Mouse (Mus musculus): ENCODE data around the gene Ccdc97.

The Ccdc97 gene

DNA sequence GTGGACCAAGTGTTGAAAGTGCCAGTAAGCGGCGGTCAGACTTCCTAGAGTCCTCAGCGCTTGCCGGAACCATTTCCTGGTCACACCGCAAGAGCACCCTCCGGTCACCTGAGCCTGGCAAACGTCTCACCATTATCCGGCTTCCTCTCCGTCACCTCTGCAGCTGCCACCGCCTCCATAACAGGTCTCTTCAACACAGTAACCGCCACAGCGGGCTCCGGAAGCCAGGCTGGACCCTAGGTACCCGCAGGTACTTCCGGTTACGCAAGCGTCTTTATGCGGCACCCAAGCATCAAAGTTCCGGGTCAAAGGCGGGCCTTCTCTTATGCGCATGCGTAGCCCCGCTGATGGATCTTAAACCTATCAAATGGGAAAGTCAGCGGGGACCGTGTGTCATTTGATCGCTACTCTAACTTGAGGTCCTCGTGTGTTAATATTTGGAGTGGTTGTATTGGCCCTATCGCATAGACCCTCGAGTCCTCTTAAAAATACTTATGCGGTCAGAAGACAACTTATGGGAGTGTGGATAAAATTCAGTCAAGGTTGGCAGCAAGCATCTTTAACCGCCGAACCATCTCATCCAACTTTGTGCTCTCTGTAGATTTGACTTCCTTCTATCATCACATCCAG, at the start of gene Ccdc97:
TSS of gene Ccdc97 (minus strand) at position 301 of the 630 bp plus-strand sequence.
- peak; percentile 88 for DNase-seq (ENCODE audit: extremely low read depth, insufficient read length, low spot score)

DNA sequence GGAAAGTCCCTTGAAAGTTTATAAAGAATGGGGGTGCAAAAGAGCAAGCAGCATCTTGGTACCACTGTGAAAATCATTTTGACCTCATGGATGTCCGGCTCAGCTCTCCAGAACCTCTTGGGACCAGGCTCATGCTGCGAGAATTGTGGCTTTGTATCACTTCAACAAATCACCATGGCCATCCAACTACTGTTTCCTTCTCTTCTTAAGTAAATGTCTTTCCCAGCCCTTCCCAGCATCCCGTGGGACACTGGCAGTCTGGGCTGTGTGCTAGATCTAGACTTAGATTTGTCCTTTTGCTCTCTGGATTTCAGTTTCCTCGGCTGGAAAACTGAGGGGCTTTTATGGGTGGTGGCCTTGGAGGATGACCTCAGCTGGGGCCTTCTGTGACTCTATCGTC, 49.3 kb upstream of the Ccdc97 start:
- no peak for DNase-seq (ENCODE audit: extremely low read depth, insufficient read length, low spot score)

DNA sequence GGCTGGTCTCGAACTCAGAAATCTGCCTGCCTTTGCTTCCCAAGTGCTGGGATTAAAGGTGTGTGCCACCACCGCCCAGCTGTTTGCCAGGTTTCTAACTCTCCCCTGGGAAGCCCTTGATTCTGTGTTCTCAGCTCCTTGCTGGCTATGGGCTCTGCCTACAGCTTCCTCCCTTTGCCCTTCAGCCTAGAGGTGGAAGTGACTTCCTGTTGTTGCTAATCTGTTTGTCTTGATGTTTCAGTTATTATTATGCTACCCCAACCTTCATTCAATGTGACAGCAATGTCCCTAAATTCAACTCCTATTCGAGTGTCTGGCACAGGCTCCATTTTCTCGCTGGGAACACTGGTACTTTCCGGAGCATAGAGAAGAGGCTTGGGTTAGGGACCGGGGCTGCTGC, 47.2 kb upstream of the Ccdc97 start:
- no peak for DNase-seq (ENCODE audit: extremely low read depth, insufficient read length, low spot score)

DNA sequence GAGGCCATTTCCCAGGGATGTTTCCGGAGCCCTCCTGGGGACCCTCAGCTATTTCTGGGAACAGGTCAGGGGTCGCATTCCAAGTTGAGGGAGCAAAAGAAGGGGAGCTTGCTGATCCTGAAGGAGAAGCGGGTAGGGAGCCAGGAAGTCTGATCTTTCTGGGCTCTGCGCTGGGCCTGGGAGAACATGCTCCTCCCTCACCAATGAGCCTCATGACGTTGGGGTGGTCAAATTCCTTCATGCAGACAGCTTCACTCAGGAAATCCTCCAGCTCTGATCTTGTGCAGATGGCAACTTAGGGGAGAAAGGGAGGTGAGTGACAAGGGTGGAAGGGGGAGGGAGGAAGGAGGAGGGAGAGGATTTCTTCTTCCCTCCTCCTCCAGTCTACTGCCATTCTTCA, 45.3 kb upstream of the Ccdc97 start:
- no peak for DNase-seq (ENCODE audit: extremely low read depth, insufficient read length, low spot score)

DNA sequence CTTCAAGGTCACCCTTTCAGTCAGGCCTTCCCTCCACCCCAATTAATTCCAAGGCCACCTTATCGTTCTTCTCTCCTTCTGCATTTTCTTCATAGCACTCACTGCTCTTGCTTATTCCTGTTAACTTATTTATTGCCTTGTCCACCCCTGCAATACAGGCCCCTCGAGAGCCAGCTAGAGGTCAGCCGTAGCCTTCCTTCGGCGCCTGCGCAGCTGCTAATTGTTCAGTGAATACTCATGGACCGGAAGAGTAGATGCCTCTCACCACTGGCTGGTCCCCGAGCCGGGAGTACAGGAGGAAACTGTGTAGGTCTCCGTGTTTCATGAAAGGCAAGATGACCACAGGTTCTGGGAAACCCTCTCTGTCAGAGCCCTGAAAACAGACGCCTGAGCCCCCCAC, 44.8 kb upstream of the Ccdc97 start:
- DNase-seq (ENCODE audit: extremely low read depth, insufficient read length, low spot score), result no peak

DNA sequence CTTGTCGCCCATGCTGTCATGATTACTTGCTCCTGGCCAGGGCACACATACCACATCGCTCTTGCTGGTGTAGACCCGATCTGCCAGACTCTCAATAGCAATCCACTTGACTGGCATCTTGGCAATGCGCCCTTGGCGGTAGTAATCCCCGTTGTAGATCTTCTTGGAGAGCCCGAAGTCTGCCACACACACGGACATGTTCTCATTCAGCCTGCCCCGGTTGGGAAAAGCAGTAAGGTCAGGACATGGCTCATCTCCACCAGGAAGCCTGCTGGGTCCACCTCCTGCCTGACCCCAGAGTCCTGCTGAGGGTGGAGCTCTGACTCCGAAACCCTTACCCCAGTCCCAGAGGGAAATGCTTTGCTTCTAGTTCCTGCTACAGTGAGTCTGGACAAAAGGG, 42.5 kb upstream of the Ccdc97 start:
- no peak for DNase-seq (ENCODE audit: extremely low read depth, insufficient read length, low spot score)

DNA sequence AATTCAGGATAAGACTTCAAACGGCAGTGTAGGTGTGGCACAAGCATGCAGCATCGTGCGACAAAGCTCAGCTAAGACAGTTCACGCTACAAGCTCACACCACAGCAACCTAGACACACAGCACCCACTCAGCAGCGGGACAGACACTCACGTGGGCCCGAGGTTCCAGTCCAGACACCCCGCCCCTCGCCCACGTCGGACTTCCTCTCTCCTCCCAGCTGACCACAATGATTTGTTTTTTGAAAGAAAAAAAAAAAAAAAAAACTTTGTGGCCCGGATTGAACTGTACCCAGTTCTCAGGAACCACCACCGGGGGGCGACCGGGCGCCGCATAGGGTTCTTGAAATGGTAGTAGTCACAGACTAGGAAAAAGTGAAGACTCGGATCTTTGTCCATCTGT, 37.1 kb upstream of the Ccdc97 start:
- peak; percentile 93 for DNase-seq (ENCODE audit: extremely low read depth, insufficient read length, low spot score)

DNA sequence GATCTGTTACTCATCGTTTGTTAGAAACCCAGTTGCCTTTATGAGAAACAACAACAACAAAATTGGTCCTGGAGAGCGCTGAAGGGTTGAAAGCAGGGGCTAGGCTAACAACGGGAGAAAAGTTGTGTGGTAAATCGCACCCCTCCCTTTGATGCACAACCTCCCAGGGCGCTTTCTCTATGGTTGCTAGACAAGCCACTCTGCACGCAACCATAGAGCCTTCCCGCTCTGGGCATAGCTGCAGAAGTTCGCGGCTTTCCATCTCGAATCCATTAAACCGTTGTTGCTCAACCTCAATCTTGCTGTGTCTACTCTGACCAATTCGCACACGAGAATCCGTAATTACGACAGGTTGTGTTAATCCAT, 36.6 kb upstream of the Ccdc97 start:
- no peak for DNase-seq (ENCODE audit: extremely low read depth, insufficient read length, low spot score)

DNA sequence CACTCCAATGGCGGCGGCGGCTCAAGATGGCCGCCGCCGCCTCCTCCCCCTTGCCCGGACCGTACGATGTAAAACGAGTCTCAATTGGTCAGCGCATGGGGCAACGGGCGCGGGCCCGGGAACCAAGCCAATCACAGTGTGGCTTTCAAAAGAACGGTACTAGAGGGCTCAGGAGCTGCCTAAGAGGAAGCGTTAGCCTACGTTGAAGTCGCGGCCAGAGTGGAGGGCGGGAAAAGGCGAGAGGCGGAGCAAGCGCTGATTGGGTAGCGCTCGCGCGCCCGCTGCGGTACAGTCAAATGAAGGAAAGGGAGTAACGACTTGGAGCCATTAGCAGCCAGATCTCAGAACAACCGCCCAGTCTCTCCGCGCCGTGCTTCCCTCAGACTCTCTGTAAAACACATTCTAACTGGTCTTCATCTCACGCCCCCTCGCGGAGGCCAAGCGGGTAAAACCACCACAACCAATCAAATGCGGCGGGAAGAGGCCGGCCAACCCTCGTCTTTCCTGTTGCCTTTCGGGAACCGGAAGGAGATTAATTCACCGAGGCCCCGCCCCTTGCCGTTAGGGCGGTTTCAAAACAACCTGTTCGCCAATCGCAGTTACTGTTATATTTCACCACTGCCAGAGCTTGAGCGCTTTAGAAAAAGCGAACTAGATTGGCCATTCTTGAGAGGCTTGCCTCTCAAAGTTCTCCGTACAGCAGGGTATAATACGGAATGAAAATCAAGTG, 36.0 kb upstream of the Ccdc97 start, which contains the start of gene Hnrnpul1:
TSS of gene Hnrnpul1 (minus strand) at position 20 of the 730 bp plus-strand sequence.
- peak; percentile 99 for DNase-seq (ENCODE audit: extremely low read depth, insufficient read length, low spot score)

DNA sequence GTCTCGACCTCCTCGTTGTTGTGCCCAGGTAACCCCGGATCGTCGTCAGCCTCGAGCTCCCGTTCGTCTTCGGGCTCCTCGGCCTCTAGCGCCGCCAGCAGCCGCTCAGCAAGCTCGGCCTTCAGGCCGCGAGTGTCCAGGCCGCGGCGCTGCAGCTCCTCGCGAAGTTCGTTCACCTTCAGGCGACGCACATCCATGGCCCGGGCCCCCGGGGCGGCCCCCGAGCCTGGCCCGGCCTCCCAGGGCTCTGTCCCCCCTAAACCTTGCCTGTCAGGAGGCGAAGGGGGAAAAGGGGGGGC, 35.5 kb upstream of the Ccdc97 start:
- no peak for DNase-seq (ENCODE audit: extremely low read depth, insufficient read length, low spot score)

DNA sequence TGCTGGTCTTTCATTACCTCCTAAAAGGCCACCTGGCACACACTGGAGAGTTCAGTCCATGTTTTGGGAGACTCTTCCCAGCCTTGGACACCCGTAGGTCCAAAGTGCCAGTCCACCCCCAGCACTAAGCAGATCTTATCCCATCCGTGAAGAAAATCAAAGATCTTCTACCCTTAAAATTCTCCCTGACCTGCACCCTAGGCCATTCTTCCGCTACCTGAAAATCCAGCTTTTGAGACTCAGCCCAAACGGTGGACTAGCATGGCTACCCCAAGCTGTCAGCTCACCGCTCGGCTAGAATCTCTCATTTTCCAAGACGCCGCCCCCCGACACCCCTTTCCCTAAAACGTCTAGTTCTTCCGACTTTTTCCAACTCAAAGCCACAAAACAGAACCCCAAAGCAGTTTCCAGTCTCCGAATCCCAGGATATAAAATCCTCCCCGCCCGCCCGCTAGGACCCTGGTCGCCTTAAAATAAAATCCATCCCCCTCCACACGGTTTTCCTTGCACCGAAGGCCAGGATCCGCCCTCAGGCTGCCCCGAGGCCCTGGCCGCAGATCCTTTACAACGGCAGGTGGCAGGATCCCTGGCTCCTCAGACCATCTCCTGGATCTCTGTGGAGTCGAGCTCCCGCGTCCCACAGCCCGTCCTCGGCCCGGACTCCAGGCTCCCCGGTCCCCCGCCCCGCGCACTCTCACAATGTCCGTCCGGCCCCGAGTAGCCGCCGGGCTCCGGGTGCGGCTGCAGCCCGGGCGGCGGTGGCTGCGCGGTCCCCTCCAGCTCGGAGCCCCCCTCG, 35.0 kb upstream of the Ccdc97 start:
- DNase-seq (ENCODE audit: extremely low read depth, insufficient read length, low spot score), result no peak

DNA sequence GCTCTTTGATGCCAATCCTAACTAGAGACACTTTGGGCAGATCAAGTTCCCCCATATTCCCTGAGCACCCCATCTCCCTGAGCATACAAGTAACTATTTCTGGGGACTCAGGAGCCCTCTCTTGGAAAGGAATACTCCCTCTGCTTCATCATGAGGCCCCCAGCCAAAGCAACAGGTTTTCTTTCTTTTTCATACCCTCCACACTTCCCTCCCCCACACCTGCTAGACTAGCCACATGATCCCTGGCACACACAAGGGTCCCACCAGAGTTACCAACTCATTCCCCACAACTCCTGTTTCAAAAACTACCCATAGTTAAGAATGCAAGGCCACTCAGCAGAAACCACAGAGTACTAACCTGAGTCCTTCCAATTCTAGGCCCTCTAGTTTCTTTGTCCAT, 34.2 kb upstream of the Ccdc97 start:
- DNase-seq (ENCODE audit: extremely low read depth, insufficient read length, low spot score), result no peak

DNA sequence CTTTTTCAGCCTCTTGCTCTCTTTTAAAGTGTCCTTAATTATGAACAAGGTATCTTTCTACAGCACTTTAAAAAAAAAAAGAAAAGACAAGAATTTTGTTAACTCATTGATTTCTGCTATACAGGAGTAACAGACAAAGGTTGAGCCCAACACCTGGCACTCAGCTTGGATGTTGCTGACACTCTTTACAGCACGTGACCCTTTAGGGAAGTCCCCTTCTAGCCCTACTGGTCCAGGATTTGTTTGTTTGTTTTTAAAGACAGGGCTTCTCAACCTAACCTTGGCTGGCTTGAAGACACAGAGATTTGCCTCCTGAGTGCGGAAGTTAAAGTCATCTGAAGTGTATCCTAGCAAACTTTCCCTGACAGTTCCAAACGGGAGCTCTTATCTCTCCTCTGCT, 28.0 kb upstream of the Ccdc97 start:
- DNase-seq (ENCODE audit: extremely low read depth, insufficient read length, low spot score), result no peak

DNA sequence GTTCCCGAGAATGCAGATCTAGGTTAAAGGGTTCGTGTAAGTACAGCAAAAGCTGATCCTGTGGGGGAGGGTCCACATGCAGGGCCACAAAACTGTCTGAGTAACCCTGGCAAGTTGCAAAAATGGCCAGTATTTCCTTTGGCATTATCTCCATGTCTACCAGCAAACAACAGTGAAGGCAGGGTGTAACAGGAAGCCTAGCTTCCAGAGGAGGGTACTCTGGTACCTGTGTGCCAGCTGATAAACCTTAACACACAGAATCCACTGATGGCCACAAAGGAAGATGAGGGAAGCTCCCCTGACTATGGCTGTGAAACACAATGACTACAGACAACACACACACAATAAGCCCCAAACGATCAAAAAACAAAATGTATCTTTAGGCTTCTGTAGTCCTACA, 19.4 kb upstream of the Ccdc97 start:
- no peak for DNase-seq (ENCODE audit: extremely low read depth, insufficient read length, low spot score)

DNA sequence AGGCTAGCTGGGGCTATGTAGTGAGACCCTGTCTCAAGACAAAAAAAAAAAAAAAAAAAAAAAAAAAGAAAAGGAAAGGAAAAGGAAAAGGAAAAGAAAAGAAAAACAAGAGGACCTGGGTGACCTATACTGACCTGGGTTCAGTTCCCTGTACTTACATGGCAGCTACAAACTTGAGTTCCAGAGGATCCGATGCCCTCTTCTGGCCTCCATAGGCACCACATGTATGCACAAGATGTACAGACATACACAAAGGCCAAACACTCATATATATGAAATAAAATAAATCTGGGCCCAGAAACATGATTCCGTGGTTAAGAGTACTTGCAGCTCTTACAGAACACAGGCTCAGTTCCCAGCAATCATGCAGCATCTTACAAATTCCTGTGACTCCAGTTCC, 18.0 kb upstream of the Ccdc97 start:
- no peak for DNase-seq (ENCODE audit: extremely low read depth, insufficient read length, low spot score)

DNA sequence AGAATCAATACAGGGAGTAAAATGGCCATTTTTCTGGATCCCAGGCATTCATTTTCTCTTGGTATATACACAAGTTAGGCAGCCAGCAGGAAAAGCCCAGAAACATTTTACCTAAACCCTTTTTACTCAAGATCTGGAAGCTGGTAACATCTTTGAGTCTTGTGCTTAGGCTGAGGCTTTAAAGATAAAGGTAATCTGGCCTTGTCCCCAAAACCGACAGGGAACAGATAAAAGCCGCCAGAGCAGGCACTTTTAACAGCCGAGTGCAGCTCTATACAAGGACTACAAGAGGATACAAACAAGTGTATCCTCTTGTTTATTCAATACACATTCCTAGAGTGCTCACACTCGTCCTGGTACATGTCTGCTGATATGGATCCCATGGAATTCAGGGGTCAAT, 16.1 kb upstream of the Ccdc97 start:
- no peak for DNase-seq (ENCODE audit: extremely low read depth, insufficient read length, low spot score)

DNA sequence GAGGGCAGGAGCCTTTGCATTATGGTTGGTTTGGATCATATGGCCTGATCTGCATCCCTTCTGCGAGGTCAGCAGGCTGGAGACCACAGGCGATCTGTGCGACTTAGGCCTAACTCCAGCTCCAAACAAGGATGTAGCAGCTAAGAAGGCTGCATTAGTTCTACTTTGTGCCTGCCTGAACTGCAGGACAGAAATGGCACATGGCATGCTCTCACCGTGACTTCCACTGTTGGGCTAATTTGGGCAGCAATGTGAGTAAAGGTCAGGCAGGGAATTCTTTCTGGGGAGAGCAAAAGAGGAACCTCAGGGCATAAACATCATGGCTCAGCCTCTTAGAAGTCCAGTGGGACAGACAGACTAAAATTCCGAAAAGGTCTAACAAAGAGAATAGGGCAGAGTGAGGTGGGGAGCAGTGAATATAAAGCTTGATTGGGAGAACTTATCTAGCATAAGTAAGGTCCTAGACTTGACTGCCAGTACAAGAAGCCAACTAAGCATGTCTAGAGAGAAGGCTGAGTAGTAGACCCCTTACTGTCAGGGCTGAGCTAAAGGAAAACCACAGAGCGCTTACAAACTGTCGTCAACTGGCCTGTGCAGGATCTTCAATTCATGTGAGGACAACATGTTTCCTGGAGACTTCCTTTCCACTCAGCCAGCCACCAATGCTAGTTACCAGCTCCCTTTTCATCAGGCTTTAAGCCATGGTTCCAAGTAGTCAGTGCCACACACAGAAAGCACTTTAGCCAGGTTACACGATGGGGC, 12.6 kb upstream of the Ccdc97 start:
- DNase-seq (ENCODE audit: extremely low read depth, insufficient read length, low spot score), result no peak

DNA sequence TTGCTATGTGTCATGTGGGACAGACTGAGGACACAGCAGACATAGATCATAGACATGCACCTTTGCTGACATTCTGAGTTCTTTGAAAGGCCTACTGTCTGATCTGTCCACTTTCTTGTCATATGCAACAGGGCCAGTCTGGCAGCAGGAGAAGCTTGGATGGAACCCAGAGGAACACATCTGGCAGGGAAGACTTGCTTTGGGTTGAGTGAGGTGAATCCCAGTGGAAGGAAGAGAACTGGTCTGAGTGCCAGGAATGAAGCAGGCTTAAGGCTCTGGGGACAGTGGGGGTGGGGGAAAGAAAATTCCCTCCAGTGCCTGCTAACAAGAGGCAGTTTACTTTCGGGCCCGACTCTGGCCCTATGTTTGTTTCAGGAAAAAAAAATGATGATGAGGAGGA, 11.0 kb upstream of the Ccdc97 start:
- DNase-seq (ENCODE audit: extremely low read depth, insufficient read length, low spot score), result no peak

DNA sequence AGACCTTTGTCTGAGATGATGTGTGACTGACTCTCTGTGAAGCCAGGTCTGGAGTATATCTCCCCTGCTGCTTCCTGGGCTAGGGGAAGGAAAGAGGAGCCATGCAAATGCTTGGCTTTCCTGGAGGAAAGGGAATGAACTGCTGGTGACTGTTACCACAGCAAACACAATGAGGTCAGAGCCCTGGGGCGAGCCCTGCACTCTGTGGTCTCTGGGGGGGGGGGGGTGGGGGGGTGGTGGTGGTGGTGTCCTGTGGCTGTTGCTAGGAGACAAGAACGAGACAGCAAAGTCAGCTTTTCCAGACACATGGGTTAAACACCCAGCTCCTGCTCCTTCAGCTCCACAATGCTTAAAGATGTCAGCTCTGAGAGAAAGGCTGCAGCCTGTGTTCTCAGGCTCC, 10.5 kb upstream of the Ccdc97 start:
- no peak for DNase-seq (ENCODE audit: extremely low read depth, insufficient read length, low spot score)

DNA sequence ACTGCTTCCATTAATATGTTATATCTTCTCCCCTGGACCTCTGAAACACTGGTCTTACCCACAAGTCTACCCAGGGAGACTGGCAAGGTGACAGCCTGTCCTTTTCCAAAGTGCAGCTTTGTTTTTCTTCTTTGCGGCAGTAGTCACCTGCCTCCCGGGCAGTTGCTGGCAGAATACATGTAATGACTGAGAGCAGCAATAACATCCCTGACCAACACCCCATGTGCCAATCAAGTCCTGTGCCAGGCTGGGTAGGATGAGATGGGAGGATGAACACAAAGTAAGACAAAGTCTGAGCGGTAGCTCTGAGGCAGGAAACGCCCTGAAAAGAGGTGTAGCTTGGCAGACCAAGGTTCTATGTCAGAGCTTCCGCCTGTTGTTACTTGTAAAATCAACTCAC, 8.9 kb upstream of the Ccdc97 start:
- DNase-seq (ENCODE audit: extremely low read depth, insufficient read length, low spot score), result no peak

DNA sequence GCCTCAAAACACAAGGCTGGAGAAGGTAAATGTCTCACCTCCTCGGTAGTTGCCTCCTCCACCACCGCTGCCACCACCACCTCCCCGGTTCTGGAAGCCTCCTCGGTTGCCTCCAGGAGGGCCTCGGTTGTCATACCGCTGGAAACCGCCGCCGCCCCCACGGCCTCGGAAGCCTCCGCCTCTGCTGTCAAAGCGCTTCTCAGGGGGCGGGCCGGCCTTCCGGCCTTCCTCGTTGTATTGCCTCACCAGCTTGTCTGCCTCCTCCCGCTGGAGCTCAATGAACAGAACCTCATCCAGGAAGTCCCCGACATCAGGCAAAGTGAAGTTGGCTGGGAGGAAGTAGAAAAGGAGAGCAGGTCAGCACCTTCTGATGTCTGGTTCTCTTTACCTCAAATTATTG, 7.0 kb upstream of the Ccdc97 start:
- no peak for DNase-seq (ENCODE audit: extremely low read depth, insufficient read length, low spot score)
